Mouse (Mus musculus): ENCODE measurements at regions not wholly inside any gene's neighbourhood (a gene's known extent, or its start where the extent isn't known, plus 50 kb on each side); places are given as distances from the start of the nearest gene placed in this dataset.

DNA sequence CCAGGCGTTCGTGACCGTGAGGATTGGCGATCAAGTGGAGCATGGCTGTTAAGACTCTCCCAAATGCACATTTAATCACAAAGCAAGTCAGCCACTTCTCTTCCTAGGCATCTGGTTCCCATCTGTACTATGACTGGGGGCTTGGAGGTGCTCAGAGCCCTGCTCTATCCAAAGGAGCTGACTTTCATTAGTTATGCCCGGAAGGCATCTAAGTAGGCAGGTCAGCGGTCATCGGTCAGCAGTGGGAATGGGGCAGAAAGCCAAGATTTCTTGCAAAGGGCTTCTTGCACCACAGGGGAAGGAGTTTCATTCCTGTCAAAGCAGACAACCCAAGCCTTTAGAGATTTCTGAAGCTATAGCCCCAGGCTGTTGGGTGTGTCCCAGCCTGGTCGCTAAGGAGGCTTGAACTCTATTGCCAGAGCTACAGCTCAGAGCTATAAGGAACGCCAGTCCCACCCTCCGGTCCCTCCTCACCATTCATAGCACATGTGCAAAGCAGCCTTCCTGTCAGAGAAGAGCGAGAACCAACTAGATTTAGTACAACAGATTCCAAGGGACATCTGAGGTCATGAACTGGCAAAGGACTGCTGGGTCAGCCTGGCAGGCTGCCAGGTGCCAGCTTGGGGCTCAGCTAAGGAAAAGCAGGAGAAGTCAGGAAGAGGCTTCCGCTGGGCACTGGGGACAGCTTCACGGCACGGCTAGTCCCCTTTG is 175.6 kb downstream of the Fam43a start:
- DNase-seq (ENCODE audit: low read depth, low spot score): no peak

DNA sequence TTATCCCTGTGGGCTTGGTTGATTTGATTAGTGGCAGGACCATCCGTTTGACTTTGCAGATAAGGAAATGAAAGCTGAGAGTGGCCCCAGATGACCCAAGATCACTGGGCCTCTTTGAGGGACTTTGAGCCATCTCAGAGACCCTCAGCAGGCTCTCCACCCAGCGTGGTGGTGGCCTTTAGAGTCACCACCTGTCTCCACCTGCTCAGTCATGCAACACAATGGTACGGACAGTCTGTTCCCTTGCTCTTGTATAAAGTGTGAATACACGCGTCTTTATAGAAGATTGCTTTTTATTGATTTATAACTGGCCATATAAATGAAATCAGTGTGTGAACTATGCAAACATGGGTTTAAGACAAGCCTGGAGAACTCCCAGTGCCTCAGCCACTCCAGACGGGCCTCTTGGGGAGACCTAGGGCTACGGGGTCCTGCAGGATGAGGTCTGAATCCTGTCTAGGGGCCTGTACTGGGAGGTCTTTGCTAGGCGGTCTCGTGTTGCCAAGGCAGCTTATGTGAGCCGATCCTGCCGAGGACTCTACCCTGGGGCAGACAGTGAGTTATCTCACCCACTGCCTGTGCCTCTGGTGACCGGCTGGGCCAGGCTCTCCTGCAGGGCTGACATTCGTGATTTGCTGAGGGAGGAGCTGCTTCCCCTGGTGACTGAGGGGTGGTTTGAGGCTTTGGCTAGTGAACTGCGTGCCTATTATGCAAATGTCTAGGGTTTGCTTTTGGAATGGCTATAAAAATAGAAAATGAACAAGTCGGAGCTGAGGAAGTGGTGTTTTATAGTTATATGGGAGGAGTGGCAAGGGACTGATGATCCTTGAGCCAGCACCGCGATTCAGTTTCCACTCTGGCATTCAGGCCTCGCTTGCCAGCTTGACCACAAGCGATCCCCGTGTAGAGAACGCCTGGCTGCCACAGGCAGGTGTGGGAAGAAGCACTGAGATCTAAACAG is 176.5 kb downstream of the Fam43a start:
- DNase-seq (ENCODE audit: low read depth, low spot score): no peak

GRCm38 (mm10) chr16:30777416-30777815 is 177.9 kb downstream of the Fam43a start:
- DNase-seq (ENCODE audit: low read depth, low spot score): no peak

- no peak for DNase-seq (ENCODE audit: low read depth, low spot score)
These were observed 178.6 kb downstream of the Fam43a start for GRCm38 (mm10) chr16:30778078-30778477.

DNA sequence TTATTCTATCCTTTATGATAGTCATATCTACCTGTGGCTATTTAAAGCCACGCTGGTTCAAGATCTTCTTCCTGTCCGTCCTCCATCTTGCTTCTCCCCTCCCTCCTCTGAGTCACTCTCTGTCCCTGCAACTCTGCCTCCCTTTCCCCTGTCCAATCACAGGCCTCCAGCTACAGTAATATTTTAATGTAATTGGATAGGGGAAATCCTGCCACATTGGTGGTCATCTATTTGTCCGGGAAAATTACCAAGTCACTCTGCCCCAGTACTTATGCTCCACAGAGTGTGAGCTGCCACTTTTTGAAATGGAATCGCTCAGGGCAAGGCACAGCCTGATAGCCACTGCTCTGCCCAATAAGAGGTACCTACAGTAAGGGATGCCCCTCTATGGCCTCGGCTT is 179.4 kb downstream of the Fam43a start:
- no peak for DNase-seq (ENCODE audit: low read depth, low spot score)

GRCm38 (mm10) chr16:30784261-30784660 is 184.7 kb downstream of the Fam43a start:
- DNase-seq (ENCODE audit: low read depth, low spot score): no peak

- DNase-seq (ENCODE audit: low read depth, low spot score): no peak
These were observed 185.4 kb downstream of the Fam43a start for GRCm38 (mm10) chr16:30784949-30785348.

DNA sequence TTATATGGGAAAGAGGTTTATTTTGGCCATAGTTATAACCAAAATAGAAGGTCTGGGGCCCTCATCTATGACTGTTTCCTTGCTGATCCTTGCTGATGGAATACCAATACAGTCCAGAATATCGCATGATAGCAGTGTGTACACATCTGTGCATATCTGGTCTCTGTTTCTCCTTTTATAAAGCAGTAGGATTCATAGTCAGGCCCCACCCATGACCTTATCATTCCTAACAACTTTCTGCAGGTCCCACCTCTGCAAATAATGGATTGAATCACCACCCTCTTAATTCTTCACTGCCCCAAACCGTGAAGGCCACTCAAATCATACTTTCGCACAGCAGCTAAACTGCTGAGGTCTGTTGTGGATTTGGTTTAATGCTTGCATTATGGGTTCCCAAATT is 186.5 kb downstream of the Fam43a start:
- DNase-seq (ENCODE audit: low read depth, low spot score): no peak

- no peak for DNase-seq (ENCODE audit: low read depth, low spot score)
These were observed 187.8 kb downstream of the Fam43a start for GRCm38 (mm10) chr16:30787351-30787750.

DNA sequence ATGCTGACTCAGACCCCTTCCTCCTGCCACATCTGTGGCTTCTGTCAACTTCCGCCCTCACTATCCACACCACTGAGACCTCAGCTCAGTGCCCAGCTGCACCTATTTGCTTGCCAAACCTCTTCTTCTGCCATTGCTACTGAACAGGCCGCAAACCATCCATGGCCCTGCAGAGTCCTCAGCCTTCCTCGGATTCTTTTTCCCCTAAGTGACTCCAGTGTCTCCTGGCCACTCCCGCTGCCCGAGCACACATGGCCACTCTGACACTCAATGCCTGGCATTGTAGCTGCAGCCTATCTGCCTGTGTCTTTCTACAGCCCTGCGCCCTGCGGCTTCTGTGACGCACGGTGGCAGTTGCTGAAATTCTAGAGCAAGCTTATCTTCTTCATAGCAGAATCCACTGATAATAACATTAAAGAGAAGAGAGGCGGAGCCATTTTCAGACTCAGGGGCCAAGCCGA is 188.8 kb downstream of the Fam43a start:
- DNase-seq (ENCODE audit: low read depth, low spot score): no peak

DNA sequence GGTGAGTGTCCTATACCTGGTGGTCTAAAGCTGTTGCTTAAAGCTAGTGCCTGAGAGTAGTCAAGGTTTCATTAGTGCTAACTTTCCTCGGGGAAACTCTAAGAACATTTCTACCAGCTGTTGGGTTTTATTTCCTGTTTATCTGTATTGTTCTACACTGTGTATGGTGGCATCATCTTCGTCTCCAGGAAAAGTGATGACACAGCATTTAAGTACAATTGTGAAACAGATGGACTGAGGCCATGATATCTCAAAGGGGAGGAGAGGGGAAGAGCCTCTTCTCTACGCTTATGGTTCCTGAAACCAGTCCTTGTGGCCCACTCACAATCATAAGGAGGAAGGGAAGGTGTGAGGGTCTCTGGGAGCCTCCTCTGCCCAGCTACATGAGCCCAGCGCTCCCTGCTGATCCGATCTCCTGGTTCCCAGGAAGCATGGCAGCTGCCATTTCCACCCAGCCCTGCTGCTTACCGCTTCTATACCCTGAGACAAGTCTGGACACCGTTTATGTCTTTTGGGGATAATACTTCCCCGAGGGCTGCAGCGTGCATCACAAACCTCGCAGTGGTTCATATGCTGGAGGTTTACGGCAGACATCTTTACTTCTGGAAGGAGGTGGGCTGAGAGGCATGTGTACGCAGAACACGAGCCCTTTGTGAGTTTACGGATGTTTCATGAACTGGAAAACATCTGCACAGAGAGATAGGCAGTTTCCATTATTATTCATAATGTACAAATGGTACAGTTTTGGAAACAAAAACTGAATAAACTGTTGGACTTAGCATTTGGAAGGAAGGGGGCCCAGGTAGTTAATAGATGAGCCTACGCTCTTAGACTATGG is 189.6 kb downstream of the Fam43a start:
- DNase-seq (ENCODE audit: low read depth, low spot score): no peak

- no peak for DNase-seq (ENCODE audit: low read depth, low spot score)
These were observed 190.5 kb downstream of the Fam43a start for GRCm38 (mm10) chr16:30790036-30790435.

DNA sequence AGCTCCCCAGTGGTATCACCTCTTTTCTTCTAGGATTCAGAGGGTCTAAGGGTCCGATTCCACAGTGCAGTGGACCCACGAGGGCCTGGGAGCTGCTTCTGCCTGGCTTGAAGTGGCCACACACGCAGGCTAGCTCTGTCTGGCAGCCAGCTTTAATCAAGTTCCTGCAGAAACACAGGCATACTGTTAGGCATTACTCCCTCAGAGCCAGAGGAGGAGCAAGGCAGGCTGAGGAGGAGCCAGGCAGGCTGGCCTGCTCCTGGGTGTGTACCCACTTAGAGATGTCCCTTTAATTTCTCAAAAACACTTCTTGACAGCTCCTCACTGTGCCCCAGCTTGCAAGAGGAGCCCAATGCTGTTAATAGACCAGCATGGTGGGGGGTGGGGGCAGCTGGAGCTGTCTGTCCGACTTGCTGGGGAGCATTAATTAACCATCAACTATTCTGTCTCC is 191.1 kb downstream of the Fam43a start:
- DNase-seq (ENCODE audit: low read depth, low spot score): no peak

GRCm38 (mm10) chr16:30791048-30791855 is 191.7 kb downstream of the Fam43a start:
- DNase-seq (ENCODE audit: low read depth, low spot score): no peak

DNA sequence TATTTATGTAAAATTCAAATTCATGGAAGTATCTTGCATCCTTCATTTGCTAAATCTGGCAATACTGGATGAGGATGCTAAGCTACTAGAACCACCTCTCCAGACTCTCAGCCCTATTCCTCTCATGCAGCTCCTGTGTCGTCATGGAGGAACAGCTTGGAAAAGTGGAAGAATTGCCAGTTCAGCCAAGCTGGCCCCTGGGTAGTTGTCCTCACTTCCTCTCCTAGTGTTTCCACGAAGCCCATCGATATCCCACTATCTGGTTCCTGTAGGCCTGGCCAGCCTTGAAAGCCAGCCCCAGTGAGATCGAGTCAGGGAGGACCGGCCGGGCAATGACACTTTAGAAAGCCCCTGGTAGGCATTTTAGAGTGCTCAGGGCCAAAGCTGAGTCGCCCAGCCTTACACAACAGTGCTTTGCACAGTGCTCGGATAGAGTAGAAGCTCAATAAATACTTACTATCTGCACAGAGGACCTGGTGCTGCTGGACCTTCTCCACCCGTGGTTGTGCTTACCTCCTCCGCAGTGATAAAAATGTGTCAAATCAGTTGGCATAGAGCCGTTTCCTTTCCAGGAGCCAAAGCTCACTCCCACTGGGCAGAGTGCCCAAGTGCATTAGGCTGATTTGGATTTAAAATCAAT is 193.3 kb downstream of the Fam43a start:
- no peak for DNase-seq (ENCODE audit: low read depth, low spot score)

GRCm38 (mm10) chr16:30793378-30793753 is 193.8 kb downstream of the Fam43a start:
- no peak for DNase-seq (ENCODE audit: low read depth, low spot score)

DNA sequence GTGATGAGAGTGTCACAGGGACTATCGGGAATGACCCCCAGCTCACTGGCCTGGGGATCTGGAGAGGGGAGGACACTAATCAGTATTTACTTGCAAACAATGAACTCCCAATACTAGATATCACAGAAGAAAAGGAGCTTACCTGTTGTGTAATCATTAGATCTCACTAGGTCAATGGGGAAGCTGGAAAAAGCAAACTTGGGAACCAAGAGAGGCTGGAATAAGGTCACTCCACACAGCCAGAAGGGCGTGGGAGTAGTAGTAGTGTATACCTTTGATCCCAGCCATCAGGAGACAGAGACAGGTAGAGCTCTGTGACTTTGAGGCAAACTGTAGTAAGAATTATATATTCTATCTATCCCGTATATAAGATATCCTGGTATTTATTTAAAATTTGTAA is 194.3 kb downstream of the Fam43a start:
- no peak for DNase-seq (ENCODE audit: low read depth, low spot score)

DNA sequence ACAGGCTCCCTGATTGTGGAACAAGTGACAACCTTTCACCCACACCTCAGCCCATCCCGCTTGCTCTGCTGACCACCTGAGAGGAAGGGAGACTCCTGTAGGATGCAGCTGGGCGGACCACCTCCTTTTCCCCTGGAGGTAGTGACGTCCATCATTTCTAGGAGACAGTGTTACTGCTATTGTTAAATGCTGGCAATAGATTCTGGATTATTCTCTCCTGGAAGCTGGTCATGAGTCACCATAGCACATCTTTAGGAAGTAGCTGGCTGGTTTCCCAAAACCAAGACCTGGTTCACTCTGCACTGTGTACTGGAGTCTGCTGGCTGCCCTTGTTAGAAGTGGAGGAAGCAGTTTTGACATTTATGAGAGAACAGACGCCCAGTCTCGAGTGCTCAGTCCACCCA is 196.0 kb downstream of the Fam43a start:
- DNase-seq (ENCODE audit: low read depth, low spot score): no peak

GRCm38 (mm10) chr16:30796103-30796502 is 196.6 kb downstream of the Fam43a start:
- no peak for DNase-seq (ENCODE audit: low read depth, low spot score)

- DNase-seq (ENCODE audit: low read depth, low spot score): no peak
These were observed 197.5 kb downstream of the Fam43a start for GRCm38 (mm10) chr16:30797006-30797405.
